Mouse (Mus musculus) adrenal gland, adult 8-10 months (tissue): ENCODE results near the gene Tacr2. TPM values are rescaled to one million over a fixed set of nuclear protein-coding genes. Genes with fewer than 3 reads are reported as not detected.

Experiments
- DNase-seq: peaks from one replicate; pipeline ENCODE4 v3.0.0; 2022
- total RNA-seq, 4 experiments: library from RNA; stranded (reverse); gene quantifications; 2 replicates each; pipeline ENCODE4 v1.2.4; 2022

Tacr2 gene
- total RNA-seq, 4 experiments from 2014 or later: 27.8 to 76.4 (median 46.5) TPM

DNA sequence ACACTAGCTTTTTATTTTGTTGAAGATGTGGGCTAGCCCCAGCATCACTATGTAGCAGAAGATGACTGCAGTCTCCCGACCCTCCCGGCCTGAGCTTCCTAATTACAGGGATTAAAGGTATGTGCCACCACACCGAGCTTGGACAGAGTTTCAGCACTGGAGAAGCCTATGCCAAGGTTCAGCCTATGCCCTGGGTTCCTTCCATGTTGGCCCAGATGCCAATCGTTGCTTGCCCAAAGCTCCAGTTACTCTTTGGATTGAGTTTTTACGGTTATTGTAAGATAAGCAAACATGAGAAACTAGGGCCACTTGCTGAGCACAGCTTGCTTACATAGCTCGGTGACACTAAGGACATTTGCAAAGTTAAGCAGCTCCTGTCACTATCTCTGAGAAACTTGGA is 52.9 kb downstream of the Tacr2 start:
- DNase-seq: no peak

DNA sequence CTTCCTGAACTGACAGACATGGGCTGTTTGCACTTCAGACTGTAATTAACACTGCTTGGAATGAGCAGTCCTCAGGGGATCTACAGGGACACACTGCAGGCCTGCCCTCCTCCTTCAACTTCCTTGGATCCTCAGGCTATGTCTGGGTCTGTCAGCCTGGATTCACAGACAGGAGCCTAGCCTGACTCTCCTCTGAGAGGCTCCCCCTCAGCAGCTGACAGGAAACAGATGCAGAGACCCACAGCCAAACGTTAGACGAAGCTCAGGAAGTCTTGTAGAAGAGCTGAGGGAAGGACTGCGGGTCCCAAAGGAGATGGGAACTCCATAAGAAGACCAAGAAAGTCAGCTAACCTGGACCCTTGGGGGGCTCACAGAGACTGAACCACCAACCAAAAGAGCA is 54.2 kb downstream of the Tacr2 start:
- DNase-seq: no peak

DNA sequence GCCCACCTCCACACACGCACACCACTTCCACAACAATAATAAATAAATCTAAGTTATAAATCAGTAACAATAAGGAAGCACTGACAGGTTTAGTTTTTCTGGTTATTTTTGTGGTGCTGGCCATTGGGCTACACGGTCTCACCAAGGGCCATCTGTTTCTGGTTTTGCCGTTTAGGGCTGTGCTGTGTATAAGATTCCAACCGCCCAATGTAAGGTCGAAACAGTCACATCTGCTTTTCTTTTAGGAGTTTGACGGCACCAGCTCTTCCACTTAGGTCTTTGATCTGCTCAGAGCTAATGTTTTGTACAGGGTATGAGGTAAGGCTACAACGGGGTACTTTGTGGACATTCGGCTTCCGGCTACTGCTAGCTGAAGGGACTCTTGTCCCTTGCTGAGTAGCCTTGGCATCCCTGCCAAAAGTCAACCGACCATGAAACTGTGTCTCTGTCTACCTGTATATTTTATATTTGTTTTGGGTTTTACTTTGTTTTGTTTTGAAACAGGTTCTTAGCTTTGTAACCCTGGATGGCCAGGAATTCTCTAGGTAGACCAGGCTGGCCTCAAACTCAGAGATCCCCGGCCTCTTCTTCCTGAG is 56.8 kb downstream of the Tacr2 start:
- no peak for DNase-seq

DNA sequence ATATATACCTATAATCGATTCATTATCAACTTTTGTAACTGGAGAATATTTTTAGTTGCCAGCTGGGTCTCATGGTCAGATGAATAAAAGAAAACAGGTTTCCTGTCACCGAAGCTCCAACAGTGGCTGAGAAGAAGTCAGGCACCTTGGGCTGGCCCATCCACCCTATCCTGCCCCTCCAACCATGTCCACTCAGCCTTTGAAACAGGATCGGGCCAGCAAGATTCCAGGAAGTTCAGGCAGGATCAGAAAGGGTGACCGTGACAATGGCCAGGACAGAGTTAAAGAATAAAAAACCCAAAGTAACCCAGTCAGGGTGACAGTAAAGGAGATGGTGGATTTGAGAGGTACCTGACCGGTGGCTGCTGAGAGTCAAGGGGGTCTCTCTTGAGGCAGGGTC is 57.4 kb downstream of the Tacr2 start:
- no peak for DNase-seq

DNA sequence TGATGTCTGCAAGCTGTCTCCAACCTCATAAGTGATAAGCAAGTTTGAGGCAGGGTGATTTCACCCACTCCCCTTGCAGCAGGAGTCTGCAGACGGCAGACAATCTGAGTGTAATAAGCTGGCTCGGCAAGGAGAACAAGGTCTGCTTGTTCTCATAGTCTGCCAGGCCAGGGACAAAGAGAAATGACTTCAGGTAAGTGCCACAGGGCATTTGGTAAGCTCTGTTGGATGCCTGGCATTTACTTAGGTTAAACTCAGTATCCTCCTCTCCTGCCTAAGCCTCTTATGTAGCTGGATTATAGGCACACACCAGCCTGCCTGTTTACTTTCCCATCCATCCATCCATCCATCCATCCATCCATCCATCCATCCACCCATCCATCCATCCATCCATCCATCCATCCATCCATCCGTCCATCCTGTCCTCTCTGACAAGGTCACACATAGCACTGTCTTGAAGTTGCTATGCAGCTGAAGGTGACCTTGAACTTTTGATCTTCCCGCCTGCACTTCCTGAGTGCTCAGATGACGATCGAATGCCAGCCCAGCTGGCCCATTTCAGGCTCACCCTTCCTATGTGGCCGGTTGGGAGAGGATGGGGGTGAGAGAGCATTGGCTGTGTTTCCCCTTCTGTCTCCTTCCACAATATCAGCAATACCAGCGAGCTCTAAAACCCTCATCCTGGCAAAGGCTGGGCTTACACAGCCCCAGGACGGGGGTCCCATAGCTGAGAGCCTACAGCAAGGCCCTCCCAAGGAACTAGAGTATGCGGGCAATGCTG is 58.2 kb downstream of the Tacr2 start:
- DNase-seq: no peak

DNA sequence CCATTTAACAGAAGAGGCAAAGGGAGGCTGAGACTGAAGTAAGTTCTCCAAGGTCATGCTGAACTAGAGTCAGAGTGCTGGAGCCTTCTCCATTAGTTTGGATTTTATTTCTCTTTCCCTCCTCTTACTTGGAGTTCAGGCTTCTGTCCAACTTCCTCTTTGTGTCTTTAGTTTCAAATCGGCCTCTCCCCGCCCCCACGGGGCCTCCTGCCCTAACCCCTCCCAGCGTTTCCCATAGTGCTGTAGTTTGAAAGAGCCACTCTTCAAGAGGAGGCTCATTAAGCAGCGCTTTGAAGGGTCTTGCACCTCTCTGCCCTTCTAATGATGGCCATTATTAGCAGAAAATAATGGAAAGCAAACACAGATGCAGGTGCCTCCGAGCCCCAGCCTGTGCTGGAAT is 59.2 kb downstream of the Tacr2 start:
- no peak for DNase-seq

DNA sequence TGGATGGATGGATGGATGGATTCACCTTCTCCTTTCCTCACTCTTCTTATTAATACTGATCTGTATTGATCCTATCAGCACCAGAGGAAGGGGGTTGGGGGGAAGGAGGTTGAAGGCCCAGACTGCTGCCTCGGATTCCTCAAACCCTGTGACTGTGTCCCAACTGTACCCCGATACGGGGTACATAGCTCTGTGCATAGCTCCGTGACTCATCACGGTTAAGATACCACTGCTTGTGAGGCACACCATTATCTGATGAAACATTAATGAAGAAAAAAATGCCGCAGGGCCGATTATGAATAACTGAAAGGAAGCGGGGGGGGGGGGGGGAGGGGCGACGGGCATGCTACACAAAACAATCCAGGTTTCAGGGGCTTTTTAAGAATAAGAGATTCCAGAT is 60.9 kb downstream of the Tacr2 start:
- DNase-seq: no peak

DNA sequence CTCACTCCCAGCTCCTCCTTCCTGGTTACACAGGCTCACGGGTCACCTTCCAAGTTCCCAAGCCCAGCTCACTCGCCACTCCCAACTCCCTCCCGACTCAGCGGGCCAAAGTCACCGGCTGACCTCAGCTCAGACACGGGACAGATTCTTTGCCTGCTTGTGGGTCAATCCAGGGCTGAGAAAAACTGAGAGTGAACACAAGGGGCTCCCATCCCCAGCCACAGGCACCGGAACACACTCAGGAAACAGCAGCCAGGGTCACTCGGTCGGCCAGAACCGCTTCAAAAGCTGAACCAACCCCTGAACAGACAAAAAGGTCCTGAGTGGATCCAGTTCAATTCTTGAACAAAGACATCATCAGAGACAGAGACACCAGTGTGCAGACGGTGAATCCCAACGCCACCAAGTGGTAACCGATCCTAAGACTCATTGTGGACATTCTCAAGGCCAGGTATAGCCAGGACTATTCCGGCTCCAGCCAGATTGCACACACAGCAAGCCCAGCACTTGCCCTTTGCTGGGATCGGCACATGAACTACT is 61.7 kb downstream of the Tacr2 start:
- DNase-seq: no peak

Other genes with a start within 250 kb of the Tacr2 start
- gene Neurog3, start 119.3 kb upstream of the Tacr2 start, total RNA-seq: not detected
- gene Fam241b, start 108.5 kb upstream of the Tacr2 start, total RNA-seq: 10 to 100 TPM in 2 of 4 experiments, 1 to 10 TPM in 2; 5.6 to 11.7 (median 8.7) TPM
- gene Tspan15, start 21.2 kb upstream of the Tacr2 start, total RNA-seq: 10 to 100 TPM; 17.5 to 29.9 (median 21.7) TPM
- gene Hk1, start 127.5 kb downstream of the Tacr2 start, total RNA-seq: 10 to 100 TPM; 32.4 to 53.5 (median 42.9) TPM
- not detected for gene Hkdc1, start 170.1 kb downstream of the Tacr2 start, total RNA-seq
- gene 4930507D05Rik, start 197.1 kb downstream of the Tacr2 start, total RNA-seq: under 1 TPM; 0.31 to 0.56 (median 0.36) TPM
- gene Supv3l1, start 197.3 kb downstream of the Tacr2 start, total RNA-seq: 10 to 100 TPM; 30.6 to 36.8 (median 34.8) TPM
- 10 to 100 TPM; 45.2 to 60.6 (median 55.4) TPM for gene Vps26a, start 234.4 kb downstream of the Tacr2 start, total RNA-seq